Mouse (Mus musculus) liver, embryonic 14.5 days (tissue): Measurements from ENCODE around the gene Nr1d1.

Experiments
- CTCF ChIP-seq: IDR thresholded peaks from 2 replicates; pipeline ENCODE4 v1.5.1; 2016; ENCODE audit warnings: antibody characterized with exemption, low read depth, control low read depth
- EP300 ChIP-seq: IDR thresholded peaks from 2 replicates; pipeline ENCODE4 v1.6.1; 2016; ENCODE audit warnings: antibody characterized with exemption, low read depth

GRCm38 (mm10) chr11:98740393-98741050 is 34.6 kb downstream of the Nr1d1 start, which contains the start of gene Thra:
- no peak for TF ChIP-seq CTCF
- TF ChIP-seq EP300, result no peak
